Mouse (Mus musculus) embryonic fibroblast, embryonic 13.5 days (primary cell): Measurements from ENCODE around the gene Ssu72.

Experiments
- CTCF ChIP-seq: IDR thresholded peaks from 2 replicates; pipeline ENCODE4 v1.5.1; 2011; ENCODE audit warnings: mild to moderate bottlenecking, control low read depth, low read length, moderate library complexity, borderline replicate concordance; ENCODE audit not compliant: insufficient read depth
- POLR2A ChIP-seq: IDR thresholded peaks from 2 replicates; pipeline ENCODE4 v1.6.1; 2011; ENCODE audit warnings: low read depth, mild to moderate bottlenecking, control low read depth, low read length, moderate library complexity

DNA sequence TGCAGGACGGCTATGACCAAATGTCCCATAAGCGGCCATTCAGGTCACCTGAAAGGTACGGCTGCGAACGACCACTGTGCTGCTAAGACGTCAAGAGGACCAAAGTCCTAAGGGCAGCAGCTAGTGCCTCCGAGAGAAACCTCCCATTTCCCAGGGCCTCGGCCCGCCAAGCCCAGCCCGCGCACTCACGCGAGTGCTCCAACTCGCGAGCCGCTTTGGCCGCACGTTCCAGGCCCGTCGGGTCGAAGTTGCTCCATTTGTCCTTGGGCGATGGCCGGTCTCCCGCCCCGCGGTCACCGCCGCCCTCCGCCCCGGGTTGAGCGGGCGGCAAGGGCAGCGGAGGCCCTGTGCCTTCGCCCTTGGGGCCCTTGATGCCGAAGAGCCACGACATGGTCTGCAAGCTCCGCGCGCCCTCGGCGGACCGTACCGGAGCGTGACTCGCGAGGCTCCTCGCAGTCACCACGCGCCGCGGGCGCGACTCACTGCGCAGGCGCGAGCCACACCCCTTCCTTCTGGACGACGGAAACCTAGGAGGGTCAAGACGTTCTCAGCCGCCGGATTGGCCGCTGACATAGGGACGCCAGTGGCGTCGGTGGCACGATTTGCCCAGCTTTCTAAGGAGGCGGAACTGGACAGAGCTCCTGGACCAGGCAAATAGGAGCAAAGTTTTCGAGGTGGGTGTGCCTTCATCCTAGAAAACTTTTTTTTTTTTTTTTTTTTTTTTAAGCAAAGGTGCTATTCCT lies 56.2 kb downstream of the Ssu72 start, which contains the start of gene Atad3a:
- TF ChIP-seq CTCF (no peak), POLR2A (peak; percentile 89)
